Mouse (Mus musculus): ENCODE measurements at regions not wholly inside any gene's neighbourhood (a gene's known extent, or its start where the extent isn't known, plus 50 kb on each side); places are given as distances from the start of the nearest gene placed in this dataset.

GRCm38 (mm10) chr12:25294179-25295025, 197.5 kb upstream of the Id2 start:
- no peak for ATAC-seq (ENCODE audit: borderline replicate concordance, extremely low read depth, low FRiP score, low TSS enrichment)
- no peaks in the 10 kb centered on the region for H3K27me3 ChIP-seq
- peaks cover 12% of the 10 kb centered on the region for H3K4me1 ChIP-seq
- no peaks in the 10 kb centered on the region for H3K9me3 ChIP-seq
- H3K4me3 ChIP-seq, result no peak overlapping the region
- no peak overlapping the region for H3K27ac ChIP-seq
- 38% methylated on average over 4 of the region's 4 CpGs for WGBS
- H3K36me3 ChIP-seq, result no peaks in the 10 kb centered on the region
- H3K9ac ChIP-seq, result no peak overlapping the region
- H3K4me2 ChIP-seq, result no peak overlapping the region

DNA sequence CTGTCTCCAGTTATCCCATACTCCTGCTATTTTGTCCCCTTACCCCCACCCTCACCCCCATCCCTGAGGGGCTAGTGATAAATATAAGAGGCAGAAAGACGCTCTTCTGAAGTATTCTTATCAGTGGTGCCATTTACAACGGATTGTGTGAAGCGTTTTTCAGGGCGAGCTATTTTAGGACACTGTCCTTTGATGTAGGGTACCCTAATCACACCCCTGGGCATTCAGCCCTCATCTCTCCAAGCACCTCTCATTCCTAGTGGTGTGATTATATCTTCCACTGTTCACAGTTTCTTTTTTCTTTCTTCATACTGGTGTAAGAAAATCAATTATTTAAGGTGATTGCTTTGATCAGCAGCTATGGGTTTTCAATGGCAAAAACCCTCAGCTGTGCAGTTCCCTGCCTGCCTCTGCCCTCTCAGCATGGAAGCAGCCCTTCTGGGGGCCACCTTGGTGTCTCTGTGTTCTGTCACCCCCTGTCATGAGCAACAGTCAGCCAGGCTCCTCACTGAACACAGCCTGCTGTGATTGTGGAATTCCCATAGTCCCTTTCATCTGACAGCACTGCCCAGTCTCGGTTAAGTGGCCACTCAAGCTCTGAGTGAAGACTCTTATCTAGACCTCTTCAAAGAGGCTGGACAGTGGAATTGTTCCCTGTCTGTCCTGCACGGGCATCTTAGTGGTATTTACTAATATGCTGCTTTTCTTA, 196.7 kb upstream of the Id2 start:
- Histone ChIP-seq H3K27me3 (no peaks in the 10 kb centered on the region), H3K9me3 (no peaks in the 10 kb centered on the region), H3K27ac (no peak overlapping the region), H3K4me3 (no peak overlapping the region), H3K9ac (no peak overlapping the region), H3K4me1 (peaks cover 12% of the 10 kb centered on the region), H3K4me2 (no peak overlapping the region), H3K36me3 (no peaks in the 10 kb centered on the region)
- no peak for ATAC-seq (ENCODE audit: borderline replicate concordance, extremely low read depth, low FRiP score, low TSS enrichment)
- WGBS, result 24% methylated on average over 6 of the region's 6 CpGs

DNA sequence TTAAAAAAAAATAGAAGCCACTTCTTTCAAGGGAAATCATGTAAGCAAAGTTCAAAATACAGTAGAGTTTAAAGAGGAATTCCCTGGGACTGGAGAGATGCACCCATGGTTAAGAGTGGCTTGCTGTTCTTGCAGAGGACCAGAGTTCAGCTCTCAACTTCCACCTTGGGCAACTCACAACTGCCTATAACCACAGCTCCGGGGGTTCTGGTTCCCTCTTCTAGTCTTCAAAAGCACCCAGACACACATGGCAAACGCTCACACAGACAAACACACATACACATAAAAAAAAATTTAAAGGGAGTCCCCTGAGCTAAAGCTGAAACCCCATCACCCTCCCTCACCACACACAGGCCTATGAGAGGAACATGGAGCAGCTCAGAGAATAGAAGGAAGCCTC, 192.4 kb upstream of the Id2 start:
- H3K4me2 ChIP-seq, result no peak overlapping the region
- H3K36me3 ChIP-seq, result no peaks in the 10 kb centered on the region
- H3K9me3 ChIP-seq, result no peaks in the 10 kb centered on the region
- H3K4me3 ChIP-seq, result no peak overlapping the region
- WGBS, result 71% methylated on average over 2 of the region's 2 CpGs
- no peak overlapping the region for H3K9ac ChIP-seq
- no peak overlapping the region for H3K27ac ChIP-seq
- H3K4me1 ChIP-seq, result peaks cover 8% of the 10 kb centered on the region
- ATAC-seq (ENCODE audit: borderline replicate concordance, extremely low read depth, low FRiP score, low TSS enrichment), result no peak
- no peaks in the 10 kb centered on the region for H3K27me3 ChIP-seq

DNA sequence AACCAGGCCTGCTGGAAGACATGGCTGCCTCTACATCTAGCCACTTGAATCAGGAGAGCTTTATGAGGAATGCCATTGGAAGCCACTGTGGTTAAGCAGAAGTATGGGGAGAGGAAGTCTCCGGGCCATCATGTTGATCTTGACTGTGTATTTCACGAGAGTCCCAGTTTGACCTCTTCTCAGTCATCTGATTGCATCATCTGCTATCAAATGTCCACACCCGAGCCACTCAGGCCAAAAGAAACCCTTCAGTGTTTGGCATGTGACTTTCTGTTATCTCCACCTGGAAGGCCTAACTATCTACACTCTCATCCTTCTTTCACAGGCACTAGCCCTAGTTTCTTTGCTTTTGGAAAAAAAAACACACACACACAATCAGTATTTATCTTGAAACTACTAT, 186.9 kb upstream of the Id2 start:
- H3K4me2 ChIP-seq, result no peak overlapping the region
- ATAC-seq (ENCODE audit: borderline replicate concordance, extremely low read depth, low FRiP score, low TSS enrichment), result no peak
- no peaks in the 10 kb centered on the region for H3K4me1 ChIP-seq
- no peaks in the 10 kb centered on the region for H3K36me3 ChIP-seq
- no peak overlapping the region for H3K9ac ChIP-seq
- no peak overlapping the region for H3K4me3 ChIP-seq
- H3K27me3 ChIP-seq, result no peaks in the 10 kb centered on the region
- no peaks in the 10 kb centered on the region for H3K9me3 ChIP-seq
- no peak overlapping the region for H3K27ac ChIP-seq
- WGBS, result 40% methylated on average over 3 of the region's 3 CpGs

- Histone ChIP-seq H3K4me3 (no peak overlapping the region), H3K36me3 (no peaks in the 10 kb centered on the region), H3K4me2 (no peak overlapping the region), H3K27me3 (no peaks in the 10 kb centered on the region), H3K9ac (no peak overlapping the region), H3K27ac (no peak overlapping the region), H3K4me1 (no peaks in the 10 kb centered on the region), H3K9me3 (no peaks in the 10 kb centered on the region)
- ATAC-seq (ENCODE audit: borderline replicate concordance, extremely low read depth, low FRiP score, low TSS enrichment), result no peak
- WGBS, result 75% methylated on average over 1 of the region's 1 CpGs
Measured at GRCm38 (mm10) chr12:25281438-25281837, 184.5 kb upstream of the Id2 start.

- no peaks in the 10 kb centered on the region for H3K36me3 ChIP-seq
- peaks cover 22% of the 10 kb centered on the region for H3K4me1 ChIP-seq
- WGBS, result 63% methylated on average over 6 of the region's 6 CpGs
- no peak overlapping the region for H3K27ac ChIP-seq
- no peak overlapping the region for H3K4me3 ChIP-seq
- H3K9ac ChIP-seq, result no peak overlapping the region
- no peaks in the 10 kb centered on the region for H3K9me3 ChIP-seq
- no peak for ATAC-seq (ENCODE audit: borderline replicate concordance, extremely low read depth, low FRiP score, low TSS enrichment)
- no peak overlapping the region for H3K4me2 ChIP-seq
- H3K27me3 ChIP-seq, result no peaks in the 10 kb centered on the region
Measured at GRCm38 (mm10) chr12:25273631-25274305, 176.8 kb upstream of the Id2 start.

DNA sequence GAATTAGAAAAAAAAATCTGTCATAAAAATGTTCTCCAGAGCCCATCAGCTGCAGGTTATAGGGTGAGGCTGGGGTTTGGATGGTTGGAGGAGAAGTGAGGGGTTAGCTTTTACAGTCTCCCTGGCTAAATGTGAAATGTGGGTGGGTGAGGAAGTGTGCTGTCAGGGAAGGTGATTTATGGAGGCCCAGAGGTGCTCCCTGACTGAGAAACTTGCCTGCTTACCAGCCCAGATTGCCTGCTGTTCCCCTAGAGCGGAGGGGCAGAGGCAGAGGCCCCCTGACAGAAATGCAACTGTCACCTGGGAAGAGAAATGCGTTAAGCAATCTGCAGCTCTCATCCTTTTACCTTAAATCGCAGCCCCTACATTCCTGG, 175.8 kb upstream of the Id2 start:
- 27% methylated on average over 3 of the region's 3 CpGs for WGBS
- no peaks in the 10 kb centered on the region for H3K36me3 ChIP-seq
- H3K9ac ChIP-seq, result no peak overlapping the region
- H3K27me3 ChIP-seq, result no peaks in the 10 kb centered on the region
- no peak for ATAC-seq (ENCODE audit: borderline replicate concordance, extremely low read depth, low FRiP score, low TSS enrichment)
- H3K4me2 ChIP-seq, result no peak overlapping the region
- no peak overlapping the region for H3K27ac ChIP-seq
- no peak overlapping the region for H3K4me3 ChIP-seq
- H3K9me3 ChIP-seq, result no peaks in the 10 kb centered on the region
- peaks cover 32% of the 10 kb centered on the region for H3K4me1 ChIP-seq

DNA sequence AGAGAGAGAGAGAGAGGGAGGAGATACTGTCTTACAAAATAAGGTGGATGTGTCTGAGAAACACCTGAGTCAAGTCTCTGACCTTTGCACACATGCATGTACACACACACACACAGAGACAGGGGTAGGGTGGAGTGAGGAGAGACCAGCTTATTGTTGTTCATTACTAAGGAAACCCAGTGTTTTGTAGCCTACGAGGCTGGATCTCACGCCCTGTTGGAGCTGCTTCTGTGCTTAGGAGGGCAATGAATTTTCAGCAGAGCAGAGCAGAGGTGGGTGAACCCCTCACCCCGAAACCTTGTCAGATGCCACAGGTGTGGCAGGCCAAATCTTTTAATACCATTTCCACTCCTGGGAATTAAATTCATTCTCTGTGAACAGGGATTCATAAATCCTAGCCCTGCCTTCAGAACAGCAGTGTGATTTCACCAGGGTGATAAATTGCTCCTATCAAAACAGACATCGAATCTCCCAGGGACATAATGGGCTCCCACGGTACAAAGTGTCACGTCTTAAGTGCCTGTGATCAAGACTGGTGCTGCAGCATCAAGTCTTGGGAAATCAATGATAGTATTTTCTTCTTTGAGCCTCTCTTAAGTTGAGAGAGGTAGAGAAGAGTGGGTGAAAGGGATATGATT, 175.3 kb upstream of the Id2 start:
- Histone ChIP-seq H3K9me3 (no peaks in the 10 kb centered on the region), H3K27me3 (no peaks in the 10 kb centered on the region), H3K27ac (no peak overlapping the region), H3K36me3 (no peaks in the 10 kb centered on the region), H3K4me1 (peaks cover 35% of the 10 kb centered on the region), H3K9ac (no peak overlapping the region), H3K4me3 (no peak overlapping the region), H3K4me2 (no peak overlapping the region)
- ATAC-seq (ENCODE audit: borderline replicate concordance, extremely low read depth, low FRiP score, low TSS enrichment), result no peak
- 36% methylated on average over 6 of the region's 6 CpGs for WGBS

GRCm38 (mm10) chr12:25269878-25270277, 172.9 kb upstream of the Id2 start:
- no peaks in the 10 kb centered on the region for H3K9me3 ChIP-seq
- no peaks in the 10 kb centered on the region for H3K36me3 ChIP-seq
- no peak overlapping the region for H3K27ac ChIP-seq
- H3K27me3 ChIP-seq, result no peaks in the 10 kb centered on the region
- peaks cover 55% of the 10 kb centered on the region for H3K4me1 ChIP-seq
- H3K4me2 ChIP-seq, result no peak overlapping the region
- H3K9ac ChIP-seq, result no peak overlapping the region
- H3K4me3 ChIP-seq, result no peak overlapping the region
- 46% methylated on average over 3 of the region's 3 CpGs for WGBS
- ATAC-seq (ENCODE audit: borderline replicate concordance, extremely low read depth, low FRiP score, low TSS enrichment), result no peak

DNA sequence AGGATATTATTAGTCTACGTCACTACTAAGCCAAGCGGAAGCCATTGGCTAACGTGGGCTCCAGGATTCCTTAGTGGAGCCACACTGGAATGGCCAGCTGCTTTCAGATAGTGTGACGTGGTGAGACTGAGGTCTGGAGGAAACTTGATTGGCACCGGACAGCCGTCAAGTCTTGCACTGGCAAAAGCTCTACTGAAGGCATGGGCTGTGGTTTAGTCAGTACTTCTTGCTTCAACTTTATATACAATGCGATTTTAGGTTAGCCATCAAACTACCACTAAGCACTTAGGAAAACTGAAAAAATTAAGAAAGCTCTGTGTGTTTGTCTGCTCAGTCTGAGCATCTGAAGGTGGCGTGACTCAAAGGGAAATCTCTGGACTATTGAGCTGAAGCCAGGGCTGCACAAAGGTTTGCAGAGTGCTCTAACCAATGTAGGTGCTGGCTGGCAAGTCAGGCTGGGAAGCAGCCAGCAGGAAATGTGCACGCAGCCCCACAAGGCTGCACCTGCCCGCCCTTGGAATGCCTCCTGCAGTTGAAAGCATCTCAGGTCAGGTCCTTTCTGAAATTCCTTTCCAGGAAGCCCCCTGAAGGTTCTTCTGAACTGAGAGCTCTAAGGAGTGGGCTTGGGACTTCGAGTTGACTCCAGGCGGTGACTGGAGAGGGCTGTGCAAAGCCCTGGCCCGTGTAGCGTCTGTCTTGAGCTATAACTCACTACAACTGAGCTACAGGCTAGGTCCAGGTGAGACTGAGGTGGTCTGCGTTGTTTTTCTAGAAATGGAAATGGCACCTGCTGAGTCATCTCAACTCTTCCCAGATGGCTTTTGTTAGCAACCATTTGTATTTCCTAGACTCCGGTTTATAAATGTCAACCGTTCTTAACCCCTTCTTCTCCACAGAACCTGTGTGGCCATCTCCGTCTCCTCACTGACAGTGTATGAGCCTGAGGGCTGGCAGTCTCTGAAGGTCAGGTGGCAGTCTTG, 172.2 kb upstream of the Id2 start:
- no peak overlapping the region for H3K9ac ChIP-seq
- H3K9me3 ChIP-seq, result no peaks in the 10 kb centered on the region
- H3K4me1 ChIP-seq, result peaks cover 50% of the 10 kb centered on the region
- WGBS, result 54% methylated on average over 18 of the region's 18 CpGs
- H3K4me3 ChIP-seq, result no peak overlapping the region
- H3K4me2 ChIP-seq, result no peak overlapping the region
- no peaks in the 10 kb centered on the region for H3K36me3 ChIP-seq
- no peaks in the 10 kb centered on the region for H3K27me3 ChIP-seq
- no peak for ATAC-seq (ENCODE audit: borderline replicate concordance, extremely low read depth, low FRiP score, low TSS enrichment)
- no peak overlapping the region for H3K27ac ChIP-seq

DNA sequence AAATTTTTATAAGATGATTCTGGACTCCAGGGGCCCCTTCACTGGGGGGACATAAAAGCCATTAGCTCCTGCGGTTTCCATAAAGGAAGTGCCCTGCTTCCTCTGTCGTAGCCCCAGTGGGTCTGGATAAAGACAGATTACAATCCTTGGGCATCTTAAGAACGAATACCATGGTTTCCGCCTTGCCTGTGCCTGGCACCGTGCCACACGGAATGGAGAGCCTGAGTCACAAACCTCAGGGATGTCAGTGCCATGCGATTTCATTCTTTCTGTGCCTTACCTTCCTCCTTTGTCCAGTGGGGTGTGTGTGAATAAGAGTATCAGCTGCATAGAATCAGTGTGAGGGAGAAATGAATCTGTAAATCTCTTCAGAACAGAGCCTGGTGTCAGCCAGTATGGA, 171.4 kb upstream of the Id2 start:
- 56% methylated on average over 7 of the region's 7 CpGs for WGBS
- H3K4me3 ChIP-seq, result no peak overlapping the region
- no peaks in the 10 kb centered on the region for H3K9me3 ChIP-seq
- no peaks in the 10 kb centered on the region for H3K27me3 ChIP-seq
- H3K9ac ChIP-seq, result no peak overlapping the region
- H3K4me2 ChIP-seq, result no peak overlapping the region
- peaks cover 47% of the 10 kb centered on the region for H3K4me1 ChIP-seq
- no peak overlapping the region for H3K27ac ChIP-seq
- no peak for ATAC-seq (ENCODE audit: borderline replicate concordance, extremely low read depth, low FRiP score, low TSS enrichment)
- H3K36me3 ChIP-seq, result no peaks in the 10 kb centered on the region
